Mouse (Mus musculus) gonadal fat pad, adult 2 months (tissue): ENCODE measurements around the gene Hist2h2ac. TPM values are rescaled to one million over a fixed set of nuclear protein-coding genes. Genes with fewer than 3 reads are reported as not detected.
"Not testable (repeated sequence)": the region's sequence is repeated elsewhere in the genome, so short reads cannot be mapped to it uniquely, and the experiment has no call there.

Experiments
- DNase-seq: peaks from one replicate; pipeline ENCODE4 v3.0.0-alpha.2; 2012; ENCODE audit warnings: low read depth
- polyA plus RNA-seq: library from polyadenylated mRNA; depleted of rRNA; stranded (reverse); fragments of >200 nt; gene quantifications from 2 replicates; pipeline ENCODE4 v1.2.3, GENCODE M21; 2012

Hist2h2ac gene
- polyA plus RNA-seq, 1 experiment: 7.2 TPM

DNA sequence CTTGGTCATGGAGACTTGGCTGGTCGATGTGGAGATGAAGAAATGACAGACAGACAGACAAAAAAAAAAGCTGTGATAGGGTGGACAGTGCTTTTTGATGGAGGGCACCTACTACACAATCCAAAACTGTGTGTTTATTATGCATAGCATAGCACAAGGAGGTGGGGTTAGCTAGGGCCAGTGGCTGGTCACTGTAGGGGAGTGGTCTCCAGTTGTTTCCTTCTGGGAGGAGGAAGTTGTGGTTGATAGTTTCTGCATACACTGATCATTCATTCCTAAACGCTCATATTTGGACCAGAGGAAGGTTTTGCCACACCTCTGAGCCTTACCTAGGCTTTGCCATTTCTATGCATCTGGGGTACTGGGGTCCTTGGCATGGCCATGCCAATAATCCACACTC, 9.7 kb upstream of the Hist2h2ac start:
- DNase-seq: no peak

DNA sequence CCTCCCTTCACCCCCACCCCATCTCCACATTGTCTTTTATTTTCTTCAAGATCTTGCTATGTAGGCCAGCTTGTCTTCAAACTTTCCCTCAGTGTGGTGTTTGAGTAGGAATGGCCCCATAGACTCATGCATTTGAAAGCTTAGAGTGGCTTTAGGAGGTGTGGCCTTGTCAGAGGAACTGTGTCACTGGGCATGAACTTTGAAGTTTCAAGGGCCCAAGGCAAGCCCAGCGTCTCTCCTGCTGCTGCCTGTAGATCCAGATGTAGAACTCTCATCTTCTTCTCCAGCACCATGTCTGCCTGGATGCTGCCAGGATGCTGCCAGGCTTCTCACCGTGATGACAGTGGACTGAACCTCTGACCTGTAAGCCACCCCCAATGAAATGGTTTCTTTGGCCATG, 8.1 kb upstream of the Hist2h2ac start:
- DNase-seq: no peak

DNA sequence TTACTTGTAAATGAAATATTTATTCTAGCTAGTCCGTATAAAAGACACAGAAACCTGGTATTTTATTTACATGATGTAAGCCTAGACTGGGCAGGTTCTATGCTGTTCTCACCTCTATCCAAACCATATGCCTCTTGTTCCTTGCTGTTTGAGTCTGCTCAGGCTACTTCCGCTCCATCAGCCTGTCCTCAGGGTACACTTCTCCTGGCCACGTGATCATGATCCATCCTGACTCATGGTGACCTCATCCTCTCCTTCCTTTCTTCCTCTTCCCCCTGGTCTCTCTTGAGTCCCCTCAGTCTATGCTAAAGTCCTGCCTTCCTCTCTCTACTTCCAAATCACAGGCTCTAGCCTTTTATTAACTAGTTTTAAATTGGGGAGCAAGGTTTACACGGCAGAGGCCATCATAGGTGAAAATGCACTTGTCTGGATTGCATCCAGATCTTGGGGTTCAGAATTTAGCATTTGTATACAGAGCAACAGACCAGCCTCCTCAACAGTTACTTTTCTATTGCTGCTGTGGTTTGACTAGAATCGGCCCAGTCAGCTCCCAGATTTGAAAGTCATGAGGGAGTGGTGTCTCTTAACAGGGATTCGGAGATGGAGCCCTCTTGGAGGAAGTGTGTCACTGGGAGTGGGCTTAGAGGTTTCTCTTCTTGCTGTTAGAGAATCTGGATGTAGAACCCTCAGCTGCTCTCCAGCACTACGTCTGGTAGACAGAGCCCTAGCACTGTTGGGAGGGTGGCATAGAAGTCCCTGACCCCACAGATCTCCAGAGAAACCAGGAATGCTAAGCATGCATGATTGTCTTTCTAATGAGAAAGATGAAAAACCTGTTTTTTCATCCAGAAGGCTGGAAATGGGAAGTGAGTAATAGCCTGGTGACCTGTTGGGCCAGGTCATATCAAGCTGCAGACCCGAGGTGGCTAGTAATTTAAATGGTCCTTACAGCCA, 6.3 kb upstream of the Hist2h2ac start:
- no peak for DNase-seq

DNA sequence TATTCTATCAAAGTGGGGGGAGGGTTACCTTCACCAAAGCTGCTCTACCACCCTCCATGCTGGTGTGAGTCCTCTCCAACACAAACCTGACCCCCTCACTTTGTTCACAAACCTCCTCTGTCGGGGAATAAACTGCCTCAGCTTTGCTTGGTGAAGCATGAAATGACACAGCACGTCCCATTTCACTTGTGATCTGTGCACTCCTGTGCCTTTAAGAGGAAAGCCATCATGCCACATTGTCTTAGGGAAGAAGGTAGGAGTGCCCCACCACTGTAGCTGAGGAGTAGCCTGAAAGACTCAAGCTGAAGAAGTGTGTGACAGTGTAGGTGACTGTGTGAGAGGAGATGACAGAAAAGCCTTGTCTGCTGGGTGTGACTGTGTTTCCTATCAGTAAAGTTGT, 4.7 kb upstream of the Hist2h2ac start:
- no peak for DNase-seq

DNA sequence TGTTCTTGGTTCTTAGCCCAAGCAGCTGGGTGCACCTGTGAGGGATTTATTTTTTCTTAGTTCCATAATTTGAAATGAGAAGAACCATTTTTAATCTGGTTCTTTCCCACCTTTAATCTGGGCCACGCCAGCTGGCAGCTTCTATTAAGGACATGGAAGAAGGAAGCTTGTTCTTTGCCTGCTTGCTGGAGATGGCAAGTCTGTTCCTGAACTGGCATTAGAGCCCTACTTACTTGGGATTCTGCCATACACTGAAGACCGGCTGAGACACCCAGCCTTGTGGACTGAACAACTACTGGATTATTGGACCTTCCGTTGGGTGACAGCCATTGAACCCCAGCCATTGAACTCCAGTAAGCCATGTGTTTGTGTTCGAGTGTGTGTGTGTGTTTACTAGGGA, 2.1 kb upstream of the Hist2h2ac start:
- no peak for DNase-seq

DNA sequence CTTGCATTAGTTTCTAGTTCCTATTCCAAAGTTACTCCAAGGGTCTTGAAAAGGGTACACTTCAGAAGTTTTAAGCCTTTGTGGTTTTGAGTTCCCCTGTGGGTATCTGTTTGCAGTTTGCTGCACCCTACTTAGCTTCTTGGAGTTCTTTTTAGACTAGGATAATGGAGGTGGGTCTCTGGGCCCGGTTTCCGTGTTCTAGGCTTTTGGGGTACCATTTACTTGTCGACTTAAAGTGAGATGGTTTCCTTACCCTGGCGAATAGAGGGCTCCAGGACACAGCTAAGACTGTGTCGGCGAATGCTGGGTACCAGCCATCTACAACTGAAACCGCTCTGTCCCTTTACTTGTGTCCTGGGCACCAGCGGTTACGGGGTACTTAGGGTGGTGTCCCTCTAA, 959 bp upstream of the Hist2h2ac start:
- no peak for DNase-seq

DNA sequence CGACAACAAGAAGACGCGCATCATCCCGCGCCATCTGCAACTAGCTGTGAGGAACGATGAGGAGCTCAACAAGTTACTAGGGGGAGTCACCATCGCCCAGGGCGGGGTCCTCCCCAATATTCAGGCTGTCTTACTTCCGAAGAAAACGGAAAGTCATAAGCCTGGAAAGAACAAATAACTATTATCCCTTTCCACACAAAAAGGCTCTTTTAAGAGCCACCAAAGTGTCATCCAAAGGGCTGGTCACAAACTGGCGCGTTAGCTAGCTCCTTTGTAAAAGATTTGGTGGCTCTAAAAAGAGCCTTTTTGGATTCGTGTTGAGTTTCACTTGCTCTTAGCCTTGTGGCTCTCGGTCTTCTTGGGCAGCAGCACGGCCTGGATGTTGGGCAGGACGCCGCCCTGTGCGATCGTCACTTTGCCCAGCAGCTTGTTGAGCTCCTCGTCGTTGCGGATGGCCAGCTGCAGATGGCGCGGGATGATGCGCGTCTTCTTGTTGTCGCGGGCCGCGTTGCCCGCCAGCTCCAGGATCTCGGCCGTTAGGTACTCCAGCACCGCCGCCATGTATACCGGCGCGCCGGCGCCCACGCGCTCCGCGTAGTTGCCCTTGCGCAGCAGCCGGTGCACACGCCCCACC, 432 bp downstream of the Hist2h2ac start:
- not testable (repeated sequence) for DNase-seq

DNA sequence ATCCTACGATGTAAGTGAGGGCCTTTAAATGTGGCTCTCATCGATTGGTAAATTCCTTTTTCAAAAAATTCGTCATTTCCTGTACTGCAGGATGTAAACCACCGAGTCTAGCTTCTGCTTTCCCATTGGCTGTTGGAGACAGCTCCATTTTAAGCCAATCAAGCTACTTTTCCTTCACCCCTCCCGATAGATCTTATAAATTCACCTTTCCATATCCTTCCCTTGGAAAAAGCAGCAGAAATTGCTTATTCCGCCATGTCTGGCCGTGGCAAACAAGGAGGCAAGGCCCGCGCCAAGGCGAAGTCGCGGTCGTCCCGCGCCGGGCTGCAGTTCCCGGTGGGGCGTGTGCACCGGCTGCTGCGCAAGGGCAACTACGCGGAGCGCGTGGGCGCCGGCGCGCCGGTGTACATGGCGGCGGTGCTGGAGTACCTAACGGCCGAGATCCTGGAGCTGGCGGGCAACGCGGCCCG, 984 bp downstream of the Hist2h2ac start, which contains the start of the genes Bola1 and Hist2h2ab:
Gene Bola1, minus strand, starts transcription at position 49 of the 470 bp plus-strand sequence.
Gene Hist2h2ab, plus strand, starts transcription at position 205 of the 470 bp plus-strand sequence.
- no peak for DNase-seq

DNA sequence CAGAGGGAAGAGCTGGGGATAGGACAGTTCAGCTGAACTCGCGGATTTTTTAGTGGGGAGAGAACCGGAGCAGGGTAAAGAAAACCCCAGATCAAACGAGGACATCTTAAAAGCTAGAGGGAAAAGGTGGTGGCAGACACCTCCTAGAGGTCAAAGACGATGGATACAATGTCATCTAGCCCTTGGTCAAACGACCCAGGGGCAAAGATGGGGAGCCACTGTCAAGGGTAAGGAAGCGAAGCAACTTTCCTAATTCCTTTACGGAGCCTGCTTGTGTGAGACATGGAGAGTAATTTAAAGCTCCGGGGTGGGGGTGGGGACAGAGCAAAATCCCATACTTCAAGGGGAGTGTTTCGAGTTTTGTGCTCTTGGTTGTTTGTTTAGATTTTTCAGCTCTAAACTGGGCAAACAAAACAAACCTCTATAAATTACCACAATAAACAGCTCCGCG, 1.5 kb downstream of the Hist2h2ac start:
- no peak for DNase-seq

DNA sequence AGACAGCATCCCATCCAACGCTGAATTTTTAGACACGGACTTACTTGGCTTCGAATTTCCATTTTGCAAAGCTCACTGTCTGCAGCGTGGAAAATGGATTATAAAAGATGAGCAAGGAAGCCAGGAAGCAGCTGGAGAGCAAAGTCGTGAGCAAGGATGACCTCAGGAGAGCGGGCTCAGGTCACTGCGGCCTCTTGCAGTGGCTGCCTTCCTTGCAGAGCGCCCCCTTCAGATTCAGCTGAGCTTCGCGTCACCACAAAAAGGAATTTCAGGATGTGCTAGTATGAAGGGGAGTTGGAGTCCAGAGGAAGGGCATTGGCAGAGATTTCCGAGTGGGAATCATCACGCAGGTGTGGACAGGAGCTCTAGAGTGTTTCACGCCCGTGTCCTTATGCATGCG, 11.4 kb downstream of the Hist2h2ac start:
- no peak for DNase-seq

DNA sequence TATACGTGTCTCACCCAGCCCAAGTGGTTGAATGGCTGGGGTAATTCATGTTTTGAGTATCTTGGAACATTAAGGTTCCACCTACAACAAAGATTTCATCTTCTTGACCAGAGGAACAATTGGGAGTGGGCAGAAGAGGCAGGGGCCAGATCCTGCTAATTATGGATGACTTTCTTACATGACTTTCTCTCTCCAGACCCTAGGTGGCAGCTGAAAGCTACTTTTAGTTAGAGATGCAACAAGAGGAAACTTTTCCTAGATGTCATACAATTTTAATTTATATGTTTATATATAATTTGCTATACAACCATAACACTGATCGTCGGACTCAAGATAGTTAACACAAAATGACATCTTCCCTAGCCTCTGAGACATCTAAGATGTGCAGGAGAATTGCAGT, 12.9 kb downstream of the Hist2h2ac start:
- DNase-seq: no peak

DNA sequence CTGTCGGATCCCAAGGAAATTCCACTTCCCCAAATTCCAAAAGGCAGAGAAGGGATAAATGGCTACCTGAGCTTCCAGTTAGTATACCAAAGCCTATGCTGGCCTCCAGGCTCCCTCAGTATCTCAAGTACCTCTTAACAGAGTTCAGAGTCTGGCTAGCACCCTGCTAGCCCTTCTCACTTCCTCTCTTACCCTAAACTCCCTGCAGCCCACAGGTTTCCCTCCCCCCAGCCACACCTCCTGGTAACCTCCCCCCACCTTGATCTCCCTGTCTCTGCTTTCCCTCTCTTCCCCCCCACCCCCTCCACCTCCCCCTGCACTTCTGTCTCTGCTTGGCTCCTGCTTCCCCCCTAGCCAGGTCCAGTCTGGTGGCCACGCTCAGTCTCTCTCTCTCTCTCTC, 20.9 kb downstream of the Hist2h2ac start:
- no peak for DNase-seq

DNA sequence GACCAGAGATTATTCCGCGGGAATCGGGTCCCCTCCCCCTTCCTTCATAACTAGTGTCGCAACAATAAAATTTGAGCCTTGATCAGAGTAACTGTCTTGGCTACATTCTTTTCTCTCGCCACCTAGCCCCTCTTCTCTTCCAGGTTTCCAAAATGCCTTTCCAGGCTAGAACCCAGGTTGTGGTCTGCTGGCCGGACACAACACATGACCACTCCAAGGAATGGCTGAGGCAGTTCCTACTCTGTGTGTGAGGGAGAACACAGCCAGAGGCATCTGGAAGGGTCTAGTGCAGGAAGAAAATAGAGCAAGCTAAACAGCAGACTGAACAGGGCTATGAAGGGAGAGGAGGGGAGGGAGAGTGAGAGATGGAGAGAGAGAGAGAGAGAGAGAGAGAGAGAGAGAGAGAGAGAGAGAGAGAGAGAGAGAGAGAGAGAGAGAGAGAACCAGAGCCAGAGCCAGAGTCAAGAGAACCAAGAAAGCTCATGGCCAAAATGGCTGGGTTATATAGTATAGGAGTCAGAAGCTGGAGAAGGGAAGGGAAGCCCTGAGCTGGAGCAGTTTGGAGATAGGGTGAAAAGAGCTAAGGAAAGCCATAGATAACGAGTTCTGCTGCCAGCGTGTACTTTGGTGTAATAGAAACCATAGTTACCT, 22.0 kb downstream of the Hist2h2ac start:
- DNase-seq: not testable (repeated sequence)

DNA sequence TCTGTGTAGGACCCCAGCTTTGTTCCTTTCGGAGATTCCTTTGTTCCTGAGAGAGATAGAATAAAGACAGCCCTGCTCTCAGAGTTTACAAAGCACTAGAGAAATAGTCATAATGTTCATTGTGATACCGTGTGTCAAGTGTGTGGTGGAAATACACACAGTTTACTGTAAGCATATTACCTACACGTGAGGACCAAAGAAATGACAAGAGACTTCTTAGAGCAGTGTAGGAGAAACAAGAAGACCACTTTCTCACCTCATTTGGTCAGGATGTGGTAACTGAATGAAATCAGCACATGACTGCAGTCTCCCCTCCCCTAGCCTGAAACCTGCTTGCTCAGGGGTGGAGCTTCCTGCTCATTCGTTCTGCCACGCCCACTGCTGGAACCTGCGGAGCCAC, 22.5 kb downstream of the Hist2h2ac start:
- DNase-seq: peak; percentile 17

DNA sequence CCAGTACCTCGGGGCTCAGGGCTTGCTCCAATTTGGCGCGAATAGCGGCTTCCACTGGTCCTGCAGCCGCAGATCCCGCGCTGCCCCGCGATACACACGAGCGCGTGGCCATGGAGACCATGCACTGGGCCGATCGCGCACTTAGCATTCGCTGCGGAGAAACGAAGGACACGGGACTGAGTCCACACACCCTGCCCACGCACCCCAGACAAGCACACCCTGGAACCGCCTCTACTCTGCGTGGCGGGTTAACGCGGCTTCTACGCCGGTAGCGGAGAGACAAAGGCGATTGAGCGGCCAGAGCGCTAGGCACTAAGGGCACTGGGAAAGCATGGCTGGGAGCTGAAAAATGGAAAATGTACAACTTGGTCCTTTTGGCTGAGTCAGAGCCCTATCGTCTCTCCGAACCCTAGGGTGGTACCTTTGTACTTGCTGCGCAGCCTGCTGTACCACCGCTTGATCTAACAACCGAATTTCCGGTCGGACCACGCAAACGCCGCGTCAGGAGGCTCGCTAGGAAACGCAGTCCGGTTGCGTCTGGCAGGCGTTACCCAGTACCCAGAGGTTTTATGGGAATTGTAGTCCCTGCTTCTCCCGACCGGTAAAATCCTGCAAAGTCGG, 23.4 kb downstream of the Hist2h2ac start:
- no peak for DNase-seq

DNA sequence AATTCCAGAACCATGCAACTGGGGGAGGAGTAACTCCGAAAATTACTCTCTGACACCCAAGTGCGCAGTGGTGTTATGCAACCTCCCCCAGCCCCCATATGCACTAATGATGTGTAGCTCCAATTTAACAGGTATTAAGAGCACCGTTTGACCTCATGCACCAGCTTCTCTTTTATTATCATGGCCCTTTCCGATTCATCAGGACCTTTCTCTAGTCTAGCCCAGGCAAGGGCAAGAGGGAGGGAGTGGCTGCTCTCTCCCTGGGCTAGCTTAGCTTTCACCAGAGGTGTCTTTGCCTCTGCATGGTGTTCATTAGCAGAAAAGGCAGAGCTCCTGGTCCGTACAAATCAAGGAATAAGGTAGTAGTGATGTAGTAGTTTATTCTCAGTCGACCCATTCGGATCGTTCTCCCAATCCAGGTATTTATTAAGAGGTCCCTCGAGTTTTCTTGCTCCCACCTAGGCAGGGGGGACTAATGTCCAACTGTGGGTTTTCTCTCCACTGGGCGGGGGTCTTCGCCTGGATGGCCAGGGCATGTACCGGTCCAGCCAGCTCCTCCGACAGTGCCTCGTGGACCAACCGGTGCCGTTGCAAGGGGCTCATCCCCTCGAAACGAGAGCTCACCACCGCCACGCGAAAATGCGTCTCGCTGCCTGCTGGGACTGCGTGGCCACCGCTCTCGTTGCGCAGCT, 24.1 kb downstream of the Hist2h2ac start:
- DNase-seq: no peak

DNA sequence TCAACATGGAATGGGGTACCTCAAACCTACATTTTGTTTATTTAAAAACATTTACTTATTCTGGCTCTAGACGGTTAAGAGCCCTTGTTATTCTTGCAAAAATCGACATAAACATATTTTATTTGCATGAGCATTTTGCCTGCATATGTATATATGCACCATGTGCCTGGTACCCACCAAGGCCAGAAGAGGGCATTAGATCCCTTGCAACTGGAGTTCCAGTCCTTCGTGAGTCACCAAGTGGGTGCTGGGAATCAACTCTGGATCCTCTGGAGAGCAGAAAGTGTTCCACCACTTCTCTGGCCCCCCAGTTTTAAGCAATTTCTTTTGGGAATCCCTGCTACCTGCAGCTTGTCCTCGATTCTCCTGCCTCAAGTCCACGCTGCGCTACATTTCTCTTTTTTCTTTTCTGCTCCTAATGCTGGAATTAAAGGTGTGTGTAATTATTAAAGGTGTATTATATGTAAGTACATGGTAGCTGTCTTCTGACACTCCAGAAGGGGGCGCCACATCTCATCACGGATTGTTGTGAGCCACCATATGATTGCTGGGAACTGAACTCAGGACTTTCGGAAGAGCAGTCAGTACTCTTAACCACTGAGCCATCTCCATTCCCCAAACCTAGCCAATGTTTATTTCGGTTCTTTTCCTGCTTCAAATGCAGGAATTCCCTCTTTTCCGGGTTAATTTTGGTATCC, 24.9 kb downstream of the Hist2h2ac start:
- no peak for DNase-seq

DNA sequence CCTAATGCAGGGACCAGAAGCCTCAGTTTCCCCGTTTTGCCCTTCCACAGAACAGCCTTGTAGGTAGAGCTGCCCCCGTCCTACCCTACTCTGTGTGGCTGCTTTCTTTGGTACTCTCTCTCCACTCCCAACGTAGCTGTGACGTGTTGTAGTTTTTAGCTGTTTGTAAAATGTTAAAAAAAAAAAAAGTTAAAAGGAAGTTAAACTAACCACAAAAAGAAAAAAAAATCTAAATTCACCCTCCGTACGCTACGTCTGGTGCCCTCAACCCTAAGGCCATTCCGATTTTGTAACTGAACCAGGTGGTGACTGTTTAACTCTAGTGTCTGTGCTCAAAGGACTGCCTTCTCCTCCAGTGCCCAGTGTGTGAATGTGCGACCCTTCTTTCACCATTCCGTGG, 25.7 kb downstream of the Hist2h2ac start:
- no peak for DNase-seq

DNA sequence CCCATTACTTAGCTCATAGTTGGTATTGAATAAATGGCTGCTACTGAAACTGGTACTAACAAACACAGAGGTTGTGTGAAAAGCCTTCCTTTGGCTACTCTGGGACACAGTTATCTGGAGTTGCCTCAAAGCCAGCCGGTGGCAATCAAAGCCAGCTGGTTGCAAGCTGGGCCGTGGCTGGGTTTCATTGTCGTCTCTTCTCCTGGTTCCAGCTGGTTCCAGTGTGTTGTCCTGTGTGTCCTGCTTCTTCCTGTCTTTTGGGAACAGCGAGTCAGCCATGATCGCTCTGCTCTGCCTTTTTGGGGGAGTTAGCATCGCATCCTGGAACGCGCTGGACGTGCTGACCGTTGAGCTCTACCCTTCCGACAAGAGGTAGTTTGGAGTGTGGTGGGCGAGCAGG, 27.7 kb downstream of the Hist2h2ac start:
- no peak for DNase-seq

DNA sequence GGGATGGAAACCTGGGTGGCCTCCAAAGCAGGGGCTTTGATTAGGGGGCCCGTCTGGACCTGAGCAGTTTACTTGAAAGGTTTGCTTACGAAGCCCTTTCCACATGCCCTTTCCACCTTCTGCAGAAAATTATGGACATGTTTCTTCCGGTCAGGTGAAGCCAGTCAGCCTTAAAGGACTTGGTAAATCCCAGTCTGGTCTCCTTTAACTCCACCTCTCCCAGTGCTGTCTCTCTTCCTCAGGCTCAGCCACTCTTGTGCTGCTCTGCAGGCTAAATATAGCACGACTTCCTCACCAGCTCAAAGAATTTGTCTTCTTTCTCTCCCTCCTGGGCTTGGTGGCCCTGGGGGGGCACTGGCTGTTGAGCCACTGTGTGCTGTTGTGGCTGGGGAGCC, 38.3 kb downstream of the Hist2h2ac start:
- DNase-seq: no peak
